8 mouse cellular contexts compared by ENCODE assay signal in the genomic region with DNA sequence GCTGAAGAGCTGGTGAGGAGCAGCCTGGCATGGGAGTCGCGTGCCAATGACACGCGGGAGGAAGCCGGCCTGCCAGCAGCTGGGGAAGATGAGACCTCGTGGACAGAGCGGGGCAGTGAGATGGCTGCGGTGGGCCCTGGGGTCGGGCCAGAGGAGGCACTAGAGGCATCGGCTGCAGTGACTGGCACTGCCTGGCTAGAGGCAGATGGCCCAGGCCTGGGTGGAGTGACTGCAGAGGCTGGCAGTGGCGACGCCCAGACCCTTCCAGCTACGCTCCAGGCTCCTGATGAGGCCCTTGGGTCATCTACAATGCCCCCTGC. TPM values are rescaled to one million over a fixed set of nuclear protein-coding genes. Genes with fewer than 3 reads are reported as not detected.
DNase-seq lines count a peak whose midpoint lies in the region; ATAC-seq and TF ChIP-seq lines count a peak whose summit lies in the region.

No protein-coding gene starts in this region.

- no peaks in the 10 kb centered on the region for H3K9me3 ChIP-seq in erythroblast, embryonic 14.5 days (ENCODE audit: control insufficient read depth, low read length)
- H3K9me3 ChIP-seq in limb, embryonic 15.5 days: no peaks in the 10 kb centered on the region
- H3K9me3 ChIP-seq in stomach, embryonic 15.5 days: no peaks in the 10 kb centered on the region

- peaks cover 5% of the 10 kb centered on the region for H3K36me3 ChIP-seq in erythroblast, embryonic 14.5 days (ENCODE audit: control insufficient read depth)
- no peaks in the 10 kb centered on the region for H3K36me3 ChIP-seq in spleen, adult 2 months (ENCODE audit: control insufficient read depth, insufficient read depth, low read length)
- H3K36me3 ChIP-seq in limb, embryonic 15.5 days: peaks cover 8% of the 10 kb centered on the region; the same call in 1 of the 2 replicates
- H3K36me3 ChIP-seq in stomach, embryonic 15.5 days: no peaks in the 10 kb centered on the region

- peak overlapping the region; percentile 100 for H3K4me2 ChIP-seq in limb, embryonic 15.5 days
- H3K4me2 ChIP-seq in stomach, embryonic 15.5 days: peak overlapping the region; percentile 100

- H3K9ac ChIP-seq in limb, embryonic 15.5 days: 0 out of 2 replicates have a peak overlapping the region, but pooled peaks have one; percentile 23
- no peak overlapping the region for H3K9ac ChIP-seq in stomach, embryonic 15.5 days

- peak overlapping the region; percentile 13 for H3K4me3 ChIP-seq in erythroblast, embryonic 14.5 days (replicated peaks)
- peak overlapping the region; percentile 9; the same call in 1 of the 2 replicates for H3K4me3 ChIP-seq in spleen, adult 2 months (ENCODE audit: extremely low read depth, insufficient read depth, insufficient read length)
- peak overlapping the region; percentile 73 for H3K4me3 ChIP-seq in limb, embryonic 15.5 days
- H3K4me3 ChIP-seq in stomach, embryonic 15.5 days (replicated peaks): peak overlapping the region; percentile 66

- TF ChIP-seq POLR2A in spleen, adult 2 months (IDR thresholded peaks at IDR 0.05; ENCODE audit: low read depth, low read length): no peak

- no peak overlapping the region for H3K27ac ChIP-seq in spleen, adult 2 months (ENCODE audit: insufficient read depth, low read length)
- H3K27ac ChIP-seq in limb, embryonic 15.5 days: no peak overlapping the region
- no peak overlapping the region for H3K27ac ChIP-seq in stomach, embryonic 15.5 days

- DNase-seq in spleen, adult 2 months (ENCODE audit: low read depth in 1 of 2, low spot score in 2 of 2): no peak
- DNase-seq in spleen, adult 12 weeks (ENCODE audit: low spot score): no peak
- no peak for DNase-seq in gastrocnemius, adult 18-20 months (ENCODE audit: low spot score)
- DNase-seq in right cerebral cortex, adult 2 months (ENCODE audit: low spot score in 2 of 2): no peak

- H3K27me3 ChIP-seq in erythroblast, embryonic 14.5 days (ENCODE audit: control insufficient read depth): peaks cover 46% of the 10 kb centered on the region
- peaks cover 16% of the 10 kb centered on the region for H3K27me3 ChIP-seq in spleen, adult 2 months (ENCODE audit: control insufficient read depth, insufficient read depth, low read length)
- H3K27me3 ChIP-seq in limb, embryonic 15.5 days: peaks cover 40% of the 10 kb centered on the region
- H3K27me3 ChIP-seq in stomach, embryonic 15.5 days (replicated peaks): peaks cover 7% of the 10 kb centered on the region

- 45% methylated on average over 13 of the region's 13 CpGs for WGBS in spleen, adult 2 months
- WGBS in limb, embryonic 15.5 days: 40% methylated on average over 13 of the region's 13 CpGs
- 38% methylated on average over 13 of the region's 13 CpGs for WGBS in stomach, embryonic 15.5 days

- no peak for TF ChIP-seq CTCF in spleen, adult 2 months (IDR thresholded peaks at IDR 0.05; ENCODE audit: extremely low read depth, insufficient read depth, insufficient read length, insufficient replicate concordance)

- peaks cover 18% of the 10 kb centered on the region for H3K4me1 ChIP-seq in erythroblast, embryonic 14.5 days (ENCODE audit: control insufficient read depth)
- H3K4me1 ChIP-seq in spleen, adult 2 months (ENCODE audit: control insufficient read depth, insufficient read depth, insufficient read length): peaks cover 8% of the 10 kb centered on the region
- peaks cover 32% of the 10 kb centered on the region for H3K4me1 ChIP-seq in limb, embryonic 15.5 days
- H3K4me1 ChIP-seq in stomach, embryonic 15.5 days: peaks cover 14% of the 10 kb centered on the region

- no peak for ATAC-seq in erythroblast, adult 5-6 weeks (replicated peaks; ENCODE audit: low FRiP score, poor library complexity, severe bottlenecking)
- 0 out of 2 replicates have a peak, but pooled peaks have one; percentile 1 for ATAC-seq in limb, embryonic 15.5 days (ENCODE audit: insufficient number of reproducible peaks, low FRiP score, low TSS enrichment, low read depth)
- ATAC-seq in stomach, embryonic 15.5 days (ENCODE audit: insufficient read depth, low FRiP score, low read depth): no peak

RNA-seq across cellular contexts. Expression of a gene that starts 2.7 kb away (rescaled TPM):
- polyA plus RNA-seq in erythroblast, embryonic 14.5 days (2012): 0.01 and 0.05 TPM in 2 replicates
- total RNA-seq in erythroblast, adult 5-6 weeks (2015; ENCODE audit: low replicate concordance): not detected in 2 replicates
- total RNA-seq in erythroblast, adult 5-6 weeks (2017; ENCODE audit: low replicate concordance): 0.17 and 0.70 TPM in 2 replicates
- 0.15 and 0.27 TPM in 2 replicates for polyA plus RNA-seq in spleen, adult 2 months (2012; rRNA removed)
- polyA plus RNA-seq in limb, embryonic 15.5 days (2015; fragmentation: Nextera tagmentation; extraction: Ambion mirVana): 4.0 and 8.9 TPM in 2 replicates
- 4.3 and 5.1 TPM in 2 replicates for polyA plus RNA-seq in stomach, embryonic 15.5 days (2015; fragmentation: Nextera tagmentation; extraction: Ambion mirVana)
- total RNA-seq in gastrocnemius, adult 18-20 months (2021): under 1 TPM; 0.23 to 0.24 TPM

RNA-seq across cellular contexts. Expression of a gene that starts 58.7 kb away (rescaled TPM):
- 0.34 and 0.40 TPM in 2 replicates for polyA plus RNA-seq in erythroblast, embryonic 14.5 days (2012)
- 0.19 and 1.5 TPM in 2 replicates for total RNA-seq in erythroblast, adult 5-6 weeks (2015; ENCODE audit: low replicate concordance)
- total RNA-seq in erythroblast, adult 5-6 weeks (2017; ENCODE audit: low replicate concordance): 0.56 and 1.8 TPM in 2 replicates
- polyA plus RNA-seq in spleen, adult 2 months (2012; rRNA removed): 8.0 and 9.4 TPM in 2 replicates
- 22.9 and 25.9 TPM in 2 replicates for polyA plus RNA-seq in limb, embryonic 15.5 days (2015; fragmentation: Nextera tagmentation; extraction: Ambion mirVana)
- 21.0 and 22.8 TPM in 2 replicates for polyA plus RNA-seq in stomach, embryonic 15.5 days (2015; fragmentation: Nextera tagmentation; extraction: Ambion mirVana)
- 1 to 10 TPM; 1.8 to 2.2 TPM for total RNA-seq in gastrocnemius, adult 18-20 months (2021)

Comparison
In these comparisons a context has a peak if more than half of its experiments do, and no peak if none do; other contexts are left out.
1. H3K4me3 ChIP-seq: peak in every context shown above with its lines; median percentile 73 in limb, embryonic 15.5 days; 66 in stomach, embryonic 15.5 days; 13 in erythroblast, embryonic 14.5 days; 9 in spleen, adult 2 months.